Mouse (Mus musculus) megakaryocyte, embryonic 14.5 days (primary cell): ENCODE data around the gene Gpr50.

ENCODE experiments used
- FLI1 ChIP-seq: IDR thresholded peaks from 2 replicates; pipeline ENCODE4 v1.6.1; 2012; ENCODE audit warnings: low read length, inconsistent platforms, mixed read lengths
- GATA1 ChIP-seq: IDR thresholded peaks from 3 replicates; pipeline ENCODE4 v1.6.1; 2012; ENCODE audit warnings: mixed read lengths, low read length, inconsistent platforms, borderline replicate concordance

DNA sequence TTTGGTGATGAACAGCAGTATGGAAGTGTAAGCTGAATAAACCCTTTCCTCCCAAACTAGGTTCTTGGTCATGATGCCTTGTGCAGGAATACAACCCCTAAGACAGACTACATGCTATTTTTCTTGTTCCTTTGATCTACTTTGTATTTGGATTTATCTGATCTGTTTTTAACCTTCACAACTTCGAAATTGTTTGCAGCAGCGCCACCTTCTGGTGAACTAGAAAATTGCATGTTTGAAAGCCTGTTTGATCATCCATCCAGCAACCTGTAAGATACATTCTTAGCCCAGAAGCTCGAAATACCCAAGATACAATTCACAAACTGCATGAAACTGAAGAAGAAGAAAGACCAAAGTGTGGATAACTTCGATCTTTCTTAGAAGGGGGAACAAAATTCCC is 35.2 kb upstream of the Gpr50 start:
- TF ChIP-seq FLI1 (no peak), GATA1 (no peak)
